In genomic region chr2:127683687-127684331, GRCm38 (mm10) we compare ENCODE assay signal across 8 mouse cellular contexts. TPM values are rescaled to one million over a fixed set of nuclear protein-coding genes. Genes with fewer than 3 reads are reported as not detected.
DNase-seq lines count a peak whose midpoint lies in the region; ATAC-seq and TF ChIP-seq lines count a peak whose summit lies in the region.

No protein-coding gene starts in this region.

- no peak for TF ChIP-seq EP300 in heart, adult 2 months (IDR thresholded peaks at IDR 0.05; ENCODE audit: insufficient read depth, low read depth, low read length)

- no peaks in the 10 kb centered on the region for H3K27me3 ChIP-seq in embryonic facial prominence, embryonic 11.5 days (ENCODE audit: control insufficient read depth, insufficient read depth, low read length)
- no peaks in the 10 kb centered on the region for H3K27me3 ChIP-seq in heart, adult 2 months (ENCODE audit: control insufficient read depth, insufficient read depth, low read length)
- 0 out of 2 replicates have a peak, but pooled peaks cover 3% of the 10 kb centered on the region for H3K27me3 ChIP-seq in kidney, embryonic 15.5 days
- no peaks in the 10 kb centered on the region for H3K27me3 ChIP-seq in limb, embryonic 13.5 days

- 36% methylated on average over 12 of the region's 12 CpGs for WGBS in embryonic facial prominence, embryonic 11.5 days
- WGBS in heart, adult 2 months: 38% methylated on average over 12 of the region's 12 CpGs
- WGBS in kidney, embryonic 15.5 days: 41% methylated on average over 12 of the region's 12 CpGs
- whole genome bisulfite sequencing in limb, embryonic 13.5 days: 38% methylated on average over 12 of the region's 12 CpGs

- no peak for TF ChIP-seq POLR2A in heart, adult 2 months (IDR thresholded peaks at IDR 0.05; ENCODE audit: insufficient read depth, low read depth, low read length)

- H3K79me2 ChIP-seq in heart, adult 2 months (replicated peaks; ENCODE audit: control insufficient read depth, insufficient read depth, low read length): no peaks in the 10 kb centered on the region

- no peaks in the 10 kb centered on the region for H3K4me1 ChIP-seq in embryonic facial prominence, embryonic 11.5 days (ENCODE audit: control insufficient read depth, insufficient read depth, low read length)
- no peaks in the 10 kb centered on the region for H3K4me1 ChIP-seq in heart, adult 2 months (ENCODE audit: control insufficient read depth, insufficient read depth, low read length)
- no peaks in the 10 kb centered on the region for H3K4me1 ChIP-seq in kidney, embryonic 15.5 days
- H3K4me1 ChIP-seq in limb, embryonic 13.5 days: no peaks in the 10 kb centered on the region

- peak; percentile 84 for TF ChIP-seq CTCF in heart, adult 2 months (IDR thresholded peaks at IDR 0.05)

- H3K9ac ChIP-seq in embryonic facial prominence, embryonic 11.5 days (replicated peaks; ENCODE audit: low read length): no peak overlapping the region
- H3K9ac ChIP-seq in heart, adult 2 months (ENCODE audit: low read depth, low read length): no peak overlapping the region
- no peak overlapping the region for H3K9ac ChIP-seq in kidney, embryonic 15.5 days
- H3K9ac ChIP-seq in limb, embryonic 13.5 days: no peak overlapping the region

- no peak overlapping the region for H3K27ac ChIP-seq in embryonic facial prominence, embryonic 11.5 days (replicated peaks; ENCODE audit: low read depth, low read length)
- H3K27ac ChIP-seq in heart, adult 2 months: no peak overlapping the region
- H3K27ac ChIP-seq in kidney, embryonic 15.5 days: no peak overlapping the region
- H3K27ac ChIP-seq in limb, embryonic 13.5 days: no peak overlapping the region

- ATAC-seq in embryonic facial prominence, embryonic 11.5 days (replicated peaks; ENCODE audit: insufficient number of reproducible peaks, low FRiP score, low TSS enrichment, low read depth): peak; percentile 65; the same call in 1 of the 2 replicates
- peak; percentile 71 for ATAC-seq in kidney, embryonic 15.5 days (replicated peaks; ENCODE audit: low FRiP score)
- ATAC-seq in limb, embryonic 13.5 days (ENCODE audit: low FRiP score, low read depth): peak; percentile 81; the same call in 1 of the 2 replicates

- H3K4me3 ChIP-seq in embryonic facial prominence, embryonic 11.5 days (ENCODE audit: low read depth, low read length): no peak overlapping the region
- H3K4me3 ChIP-seq in heart, adult 2 months: no peak overlapping the region
- H3K4me3 ChIP-seq in kidney, embryonic 15.5 days (replicated peaks): no peak overlapping the region
- H3K4me3 ChIP-seq in limb, embryonic 13.5 days: no peak overlapping the region

- H3K36me3 ChIP-seq in embryonic facial prominence, embryonic 11.5 days (replicated peaks; ENCODE audit: control insufficient read depth, insufficient read depth, low read depth, low read length): no peaks in the 10 kb centered on the region
- H3K36me3 ChIP-seq in heart, adult 2 months (ENCODE audit: control insufficient read depth, insufficient read depth, low read length): no peaks in the 10 kb centered on the region
- H3K36me3 ChIP-seq in kidney, embryonic 15.5 days: no peaks in the 10 kb centered on the region
- H3K36me3 ChIP-seq in limb, embryonic 13.5 days: no peaks in the 10 kb centered on the region

- H3K9me3 ChIP-seq in embryonic facial prominence, embryonic 11.5 days (replicated peaks; ENCODE audit: control insufficient read depth, low read length): no peaks in the 10 kb centered on the region
- H3K9me3 ChIP-seq in kidney, embryonic 15.5 days (replicated peaks): no peaks in the 10 kb centered on the region
- peaks cover 5% of the 10 kb centered on the region; the same call in 1 of the 2 replicates for H3K9me3 ChIP-seq in limb, embryonic 13.5 days

- no peak overlapping the region for H3K4me2 ChIP-seq in embryonic facial prominence, embryonic 11.5 days (ENCODE audit: low read depth, low read length)
- 0 out of 2 replicates have a peak overlapping the region, but pooled peaks have one; percentile 17 for H3K4me2 ChIP-seq in kidney, embryonic 15.5 days
- no peak overlapping the region for H3K4me2 ChIP-seq in limb, embryonic 13.5 days (replicated peaks)

- intact Hi-C loops in heart, adult 2 months (cut with DNase I): loop anchor here (2.0 to 5.0 kb wide), 2 partner anchors 75 to 77 kb away; no protein-coding TSS in a partner anchor

- DNase-seq in 3T3-L1 (ENCODE audit: low read depth, low spot score): peak; percentile 85
- DNase-seq in adrenal gland, postnatal 10 days: peak; percentile 75
- peak; percentile 84 for DNase-seq in embryonic facial prominence, embryonic 11.5 days (ENCODE audit: low spot score)
- peak; percentile 37 to 42 for DNase-seq in heart, adult 2 months
- peak; percentile 69 for DNase-seq in neural tube, embryonic 10.5 days (ENCODE audit: extremely low spot score, low spot score)
- peak; percentile 58 for DNase-seq in testis, postnatal 14 days (ENCODE audit: low spot score)

RNA-seq across cellular contexts. Expression of gene Mal, which starts 27.3 kb away (rescaled TPM):
- 1 to 10 TPM; 5.8 to 7.0 TPM for total RNA-seq in adrenal gland, postnatal 10 days (2021)
- polyA plus RNA-seq in embryonic facial prominence, embryonic 11.5 days (2014; fragmentation: Nextera tagmentation; extraction: Ambion mirVana): 0.13 and 0.41 TPM in 2 replicates
- 10 to 100 TPM in 1 of 2 experiments, 1 to 10 TPM in 1; 9.4 to 11.0 TPM for total RNA-seq in heart, adult 2 months (2021)
- polyA plus RNA-seq in heart, adult 2 months (2012; rRNA removed): 3.5 and 6.2 TPM in 2 replicates
- polyA plus RNA-seq in kidney, embryonic 15.5 days (2015; fragmentation: Nextera tagmentation; extraction: Ambion mirVana): 38.4 and 47.3 TPM in 2 replicates
- 1.4 and 1.6 TPM in 2 replicates for polyA plus RNA-seq in limb, embryonic 13.5 days (2015; fragmentation: Nextera tagmentation; extraction: Ambion mirVana)

RNA-seq across cellular contexts. Expression of gene Mall, which starts 45.9 kb away (rescaled TPM):
- 1 to 10 TPM; 5.1 to 6.0 TPM for total RNA-seq in adrenal gland, postnatal 10 days (2021)
- 1.1 and 1.4 TPM in 2 replicates for polyA plus RNA-seq in embryonic facial prominence, embryonic 11.5 days (2014; fragmentation: Nextera tagmentation; extraction: Ambion mirVana)
- 1 to 10 TPM; 5.9 to 7.1 TPM for total RNA-seq in heart, adult 2 months (2021)
- polyA plus RNA-seq in heart, adult 2 months (2012; rRNA removed): 11.4 and 13.5 TPM in 2 replicates
- 3.0 and 3.4 TPM in 2 replicates for polyA plus RNA-seq in kidney, embryonic 15.5 days (2015; fragmentation: Nextera tagmentation; extraction: Ambion mirVana)
- polyA plus RNA-seq in limb, embryonic 13.5 days (2015; fragmentation: Nextera tagmentation; extraction: Ambion mirVana): 6.5 and 7.0 TPM in 2 replicates
